Mouse (Mus musculus): ENCODE results near the gene Tnfsfm13.

DNA sequence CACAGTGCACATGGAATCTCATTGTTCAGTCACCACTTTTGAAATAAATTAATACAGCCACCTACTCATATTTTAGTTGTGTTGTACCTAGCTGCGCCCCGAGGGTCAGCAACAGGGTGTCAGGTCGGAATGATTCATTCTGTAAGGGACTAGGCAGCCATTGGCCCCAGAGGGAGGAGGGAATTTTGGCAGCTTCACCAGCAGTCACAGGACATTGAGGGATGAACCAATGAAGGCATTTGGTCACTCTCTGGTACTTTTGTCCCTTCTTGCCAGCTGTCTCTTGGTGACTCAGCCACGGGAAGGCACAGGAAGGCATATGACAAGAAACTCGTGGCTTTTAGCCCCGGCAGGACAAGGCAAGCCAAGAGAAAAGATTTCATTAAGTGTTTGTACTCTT, 32.1 kb downstream of the Tnfsfm13 start:
- TF ChIP-seq CTCF (conservative IDR thresholded peaks at IDR 0.05; ENCODE audit: insufficient read depth, insufficient read length, low read depth, low read length) (no peak), POLR2A (IDR thresholded peaks at IDR 0.05; ENCODE audit: low read depth, low read length) (no peak)

Measured in kidney, adult 2 months (tissue).